Mouse (Mus musculus) left cerebral cortex, postnatal 4 days (tissue): ENCODE measurements at regions not wholly inside any gene's neighbourhood (a gene's known extent, or its start where the extent isn't known, plus 50 kb on each side); places are given as distances from the start of the nearest gene placed in this dataset.
A peak's percentile ranks its signal among the peaks of the same experiment; 100 is the strongest.

Experiments used
- DNase-seq: peaks from one replicate; pipeline ENCODE4 v3.0.0-alpha.2; 2022
- intact Hi-C: fragments of 180-260 bp; cut with DNase I; formaldehyde crosslinking; loops from one replicate; pipeline ENCODE4 v1.15.1; 2025

- intact Hi-C loops = loop anchor here (10.0 kb wide), 1 partner anchor 143 kb away; no protein-coding TSS in a partner anchor
- peak; percentile 91 for DNase-seq
Measured at GRCm38 (mm10) chr14:72371702-72372277, 119.8 kb downstream of the Gm9195 start.

GRCm38 (mm10) chr14:72360829-72361520 is 130.7 kb downstream of the Gm9195 start:
- no peak for DNase-seq
- intact Hi-C loops = no loop called here

GRCm38 (mm10) chr14:72360181-72360580 is 131.5 kb downstream of the Gm9195 start:
- DNase-seq = peak; percentile 62
- intact Hi-C loops = no loop called here

- intact Hi-C loops = no loop called here
- DNase-seq = no peak
Measured at GRCm38 (mm10) chr14:72357915-72358314, 133.7 kb downstream of the Gm9195 start.

- intact Hi-C loops = no loop called here
- DNase-seq = peak; percentile 29
Measured at GRCm38 (mm10) chr14:72342181-72342580, 149.5 kb downstream of the Gm9195 start.

GRCm38 (mm10) chr14:72341590-72342154 is 150.0 kb downstream of the Gm9195 start:
- intact Hi-C loops = no loop called here
- DNase-seq = no peak

GRCm38 (mm10) chr14:72338046-72338445 is 153.6 kb downstream of the Gm9195 start:
- no peak for DNase-seq
- intact Hi-C loops = no loop called here

- intact Hi-C loops = no loop called here
- peak; percentile 42 for DNase-seq
Measured at GRCm38 (mm10) chr14:72303856-72304255, 187.8 kb downstream of the Gm9195 start.

GRCm38 (mm10) chr14:72300026-72300425 is 191.6 kb downstream of the Gm9195 start:
- intact Hi-C loops = no loop called here
- DNase-seq = peak; percentile 56

- no peak for DNase-seq
- intact Hi-C loops = loop anchor here (5.0 kb wide), 1 partner anchor 1512 kb away; no protein-coding TSS in a partner anchor
Measured at GRCm38 (mm10) chr14:72294631-72295030, 197.0 kb downstream of the Gm9195 start.

- intact Hi-C loops = loop anchor here (1.0 to 5.0 kb wide), 2 partner anchors 1399 to 1512 kb away; no protein-coding TSS in a partner anchor
- DNase-seq = no peak
Measured at GRCm38 (mm10) chr14:72293677-72294387, 197.8 kb downstream of the Gm9195 start.

- peak; percentile 50 for DNase-seq
- intact Hi-C loops = loop anchor here (1.0 to 5.0 kb wide), 2 partner anchors 1397 to 1510 kb away; no protein-coding TSS in a partner anchor
Measured at GRCm38 (mm10) chr14:72292656-72293299, 198.9 kb downstream of the Gm9195 start.

GRCm38 (mm10) chr14:72277309-72277708 is 214.3 kb downstream of the Gm9195 start:
- DNase-seq = no peak
- intact Hi-C loops = no loop called here

GRCm38 (mm10) chr14:72259255-72259654 is 232.4 kb downstream of the Gm9195 start:
- intact Hi-C loops = no loop called here
- DNase-seq = no peak

- no peak for DNase-seq
Measured at GRCm38 (mm10) chr14:72241872-72242271, 249.8 kb downstream of the Gm9195 start.

GRCm38 (mm10) chr14:72240272-72240671 is 251.4 kb downstream of the Gm9195 start:
- intact Hi-C loops = no loop called here
- DNase-seq = peak; percentile 17

More at GRCm38 (mm10) chr14:72241872-72242271, 249.8 kb downstream of the Gm9195 start:
- intact Hi-C loops = no loop called here

GRCm38 (mm10) chr14:72238344-72238743 is 253.3 kb downstream of the Gm9195 start:
- intact Hi-C loops = no loop called here
- no peak for DNase-seq

- peak; percentile 49 for DNase-seq
- intact Hi-C loops = no loop called here
Measured at GRCm38 (mm10) chr14:72234234-72235075, 257.2 kb downstream of the Gm9195 start.

GRCm38 (mm10) chr14:72227853-72228252 is 263.8 kb downstream of the Gm9195 start:
- intact Hi-C loops = no loop called here
- DNase-seq = peak; percentile 64

- intact Hi-C loops = no loop called here
- no peak for DNase-seq
Measured at GRCm38 (mm10) chr14:72227441-72227840, 264.2 kb downstream of the Gm9195 start.
